Mouse (Mus musculus): ENCODE results near the gene Nmrk2.
A peak's percentile ranks its signal among the peaks of the same experiment; 100 is the strongest.

Nmrk2 gene

GRCm38 (mm10) chr10:81216260-81216659 is 14.4 kb upstream of the Nmrk2 start:
- no peak for DNase-seq

- no peak for DNase-seq
These were observed 8.3 kb upstream of the Nmrk2 start for GRCm38 (mm10) chr10:81210154-81210553.

- DNase-seq, result no peak
These were observed 2.3 kb upstream of the Nmrk2 start for GRCm38 (mm10) chr10:81204137-81204536.

GRCm38 (mm10) chr10:81202978-81203720 is 1.3 kb upstream of the Nmrk2 start:
- DNase-seq, result no peak

GRCm38 (mm10) chr10:81200605-81201287 is 1.1 kb downstream of the Nmrk2 start:
- no peak for DNase-seq

- no peak for DNase-seq
These were observed 1.7 kb downstream of the Nmrk2 start for GRCm38 (mm10) chr10:81200141-81200540.

GRCm38 (mm10) chr10:81198990-81199389 is 2.9 kb downstream of the Nmrk2 start:
- DNase-seq, result no peak

GRCm38 (mm10) chr10:81198230-81198629 is 3.6 kb downstream of the Nmrk2 start:
- DNase-seq, result peak; percentile 37 to 64

GRCm38 (mm10) chr10:81197305-81197704 is 4.5 kb downstream of the Nmrk2 start:
- DNase-seq, result no peak

- no peak for DNase-seq
These were observed 5.3 kb downstream of the Nmrk2 start for GRCm38 (mm10) chr10:81196470-81197065.

- no peak for DNase-seq
These were observed 6.6 kb downstream of the Nmrk2 start for GRCm38 (mm10) chr10:81195300-81195699.

- peak; percentile 66 to 68 for DNase-seq
These were observed 7.7 kb downstream of the Nmrk2 start for GRCm38 (mm10) chr10:81193991-81194774.

- DNase-seq, result peak; percentile 21 to 38
These were observed 8.8 kb downstream of the Nmrk2 start for GRCm38 (mm10) chr10:81192968-81193501.

GRCm38 (mm10) chr10:81192270-81192967 is 9.4 kb downstream of the Nmrk2 start:
- peak; percentile 82 to 84 for DNase-seq

- DNase-seq, result peak; percentile 18 to 20
These were observed 10.4 kb downstream of the Nmrk2 start for GRCm38 (mm10) chr10:81191342-81191982.

- DNase-seq, result no peak
These were observed 10.9 kb downstream of the Nmrk2 start for GRCm38 (mm10) chr10:81190912-81191321.

GRCm38 (mm10) chr10:81190236-81190911 is 11.5 kb downstream of the Nmrk2 start:
- peak; percentile 19 to 21 for DNase-seq

- no peak for DNase-seq
These were observed 12.0 kb downstream of the Nmrk2 start for GRCm38 (mm10) chr10:81189821-81190220.

GRCm38 (mm10) chr10:81187161-81187560 is 14.7 kb downstream of the Nmrk2 start:
- no peak for DNase-seq

- DNase-seq, result peak in 1 of 2 experiments; percentile 75
These were observed 17.1 kb downstream of the Nmrk2 start for GRCm38 (mm10) chr10:81184765-81185164.

- no peak for DNase-seq
These were observed 18.0 kb downstream of the Nmrk2 start, which contains the start of gene 4930442H23Rik for GRCm38 (mm10) chr10:81183805-81184204. Gene 4930442H23Rik (minus strand): TSS chr10:81183849.

Data from lung, adult 18-20 months (tissue).